ENCODE assay signal across 8 mouse cellular contexts in the genomic region with DNA sequence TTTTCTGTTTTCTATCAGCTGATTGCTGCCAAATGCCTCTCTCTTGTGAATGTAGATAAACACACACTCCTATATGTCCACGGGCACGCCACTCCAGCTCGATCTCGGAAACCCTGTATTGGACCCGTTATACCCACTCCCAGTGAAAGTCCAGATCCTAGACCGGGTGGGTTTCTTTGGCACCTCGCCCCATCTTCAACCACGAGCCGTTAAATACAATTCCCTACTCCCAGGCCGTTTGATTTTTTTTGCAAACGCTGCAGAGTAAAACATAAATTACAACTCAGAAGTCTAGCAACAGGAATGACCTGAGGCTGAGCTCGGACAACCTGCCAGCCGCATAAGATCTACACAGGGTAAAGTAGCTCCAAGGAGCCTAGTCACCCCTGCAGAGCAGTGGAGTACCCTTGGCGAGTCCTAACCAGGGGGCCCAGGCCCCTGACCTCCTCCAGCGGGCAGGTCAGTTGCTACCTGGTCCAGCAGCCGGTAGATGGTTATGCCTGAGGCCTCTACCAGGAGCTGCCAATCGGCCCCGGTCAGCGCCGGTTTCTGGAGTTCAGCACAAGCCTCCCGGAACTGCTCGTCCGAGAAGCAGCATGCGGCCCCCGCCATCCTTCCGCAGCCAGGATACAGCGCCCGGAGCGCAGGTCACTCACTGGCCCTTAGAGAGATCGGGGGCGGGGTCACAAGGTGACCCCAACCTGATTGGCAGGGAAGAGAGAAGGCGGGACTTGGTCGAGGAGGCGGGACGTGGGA. TPM values are rescaled to one million over a fixed set of nuclear protein-coding genes. Genes with fewer than 3 reads are reported as not detected.
DNase-seq lines count a peak whose midpoint lies in the region; ATAC-seq lines count a peak whose summit lies in the region.

A gene (minus strand): TSS at position 664 of the 756 bp plus-strand sequence.

- 7% methylated on average over 35 of the region's 35 CpGs for WGBS in intestine, embryonic 16.5 days
- WGBS in limb, embryonic 15.5 days = 8% methylated on average over 35 of the region's 35 CpGs
- WGBS in midbrain, embryonic 16.5 days = 14% methylated on average over 35 of the region's 35 CpGs

- peak within 1 kb of the TSS; percentile 63 for H3K27ac ChIP-seq in intestine, embryonic 16.5 days (ENCODE audit: low read length)
- peak within 1 kb of the TSS; percentile 47; the same call in 1 of the 2 replicates for H3K27ac ChIP-seq in limb, embryonic 15.5 days
- no peak within 1 kb of the TSS for H3K27ac ChIP-seq in midbrain, embryonic 16.5 days (ENCODE audit: low read length)

- no peaks in the 10 kb centered on the region for H3K27me3 ChIP-seq in intestine, embryonic 16.5 days (replicated peaks; ENCODE audit: control insufficient read depth, insufficient read depth, low read length)
- no peaks in the 10 kb centered on the region for H3K27me3 ChIP-seq in limb, embryonic 15.5 days
- H3K27me3 ChIP-seq in midbrain, embryonic 16.5 days (ENCODE audit: control insufficient read depth, insufficient read depth, low read depth, low read length) = no peaks in the 10 kb centered on the region

- peak; percentile 98 for ATAC-seq in intestine, embryonic 16.5 days
- ATAC-seq in limb, embryonic 15.5 days (ENCODE audit: insufficient number of reproducible peaks, low FRiP score, low TSS enrichment, low read depth) = peak; percentile 81
- peak; percentile 58; the same call in 1 of the 2 replicates for ATAC-seq in midbrain, embryonic 16.5 days

- H3K4me1 ChIP-seq in intestine, embryonic 16.5 days (ENCODE audit: control insufficient read depth, insufficient read depth, low read length) = peaks cover 10% of the 10 kb centered on the region
- H3K4me1 ChIP-seq in limb, embryonic 15.5 days = peaks cover 8% of the 10 kb centered on the region; the same call in 1 of the 2 replicates
- peaks cover 5% of the 10 kb centered on the region; the same call in 1 of the 2 replicates for H3K4me1 ChIP-seq in midbrain, embryonic 16.5 days (ENCODE audit: control insufficient read depth, insufficient read depth, low read length)

- H3K4me2 ChIP-seq in intestine, embryonic 16.5 days (ENCODE audit: low read depth, low read length) = peak within 1 kb of the TSS; percentile 70
- H3K4me2 ChIP-seq in limb, embryonic 15.5 days = peak within 1 kb of the TSS; percentile 76
- H3K4me2 ChIP-seq in midbrain, embryonic 16.5 days (ENCODE audit: low read length) = peak within 1 kb of the TSS; percentile 68

- no peaks in the 10 kb centered on the region for H3K36me3 ChIP-seq in intestine, embryonic 16.5 days (ENCODE audit: control insufficient read depth, insufficient read depth, low read length)
- no peaks in the 10 kb centered on the region for H3K36me3 ChIP-seq in limb, embryonic 15.5 days
- H3K36me3 ChIP-seq in midbrain, embryonic 16.5 days (ENCODE audit: control insufficient read depth, insufficient read depth, low read length) = no peaks in the 10 kb centered on the region

- DNase-seq in 3134 (ENCODE audit: extremely low read depth, insufficient read length, low spot score) = peak; percentile 94
- DNase-seq in adrenal gland, adult 8-10 months = peak; percentile 82
- peak; percentile 82 for DNase-seq in embryo, embryonic 11.5 days (ENCODE audit: low read depth, low spot score)
- DNase-seq in gonadal fat pad, adult 2 months (ENCODE audit: low read depth) = no peak
- DNase-seq in spleen, postnatal 14 days (ENCODE audit: low spot score in 2 of 2) = peak; percentile 59 to 68

- H3K4me3 ChIP-seq in intestine, embryonic 16.5 days (ENCODE audit: low read length) = peak within 1 kb of the TSS; percentile 76
- H3K4me3 ChIP-seq in limb, embryonic 15.5 days = peak within 1 kb of the TSS; percentile 54
- peak within 1 kb of the TSS; percentile 45 for H3K4me3 ChIP-seq in midbrain, embryonic 16.5 days (ENCODE audit: low read depth, low read length)

- H3K9me3 ChIP-seq in intestine, embryonic 16.5 days (ENCODE audit: control insufficient read depth, low read length) = no peaks in the 10 kb centered on the region
- no peaks in the 10 kb centered on the region for H3K9me3 ChIP-seq in limb, embryonic 15.5 days
- no peaks in the 10 kb centered on the region for H3K9me3 ChIP-seq in midbrain, embryonic 16.5 days (replicated peaks; ENCODE audit: control insufficient read depth, low read length, poor library complexity, severe bottlenecking)

- peak within 1 kb of the TSS; percentile 76 for H3K9ac ChIP-seq in intestine, embryonic 16.5 days (ENCODE audit: low read depth, low read length)
- peak within 1 kb of the TSS; percentile 54 for H3K9ac ChIP-seq in limb, embryonic 15.5 days
- H3K9ac ChIP-seq in midbrain, embryonic 16.5 days (ENCODE audit: low read depth, low read length) = peak within 1 kb of the TSS; percentile 62

RNA-seq across cellular contexts. Expression of the gene that starts here (rescaled TPM):
- total RNA-seq in adrenal gland, adult 8-10 months (2022) = 1 to 10 TPM; 8.0 to 9.5 (median 8.6) TPM
- polyA plus RNA-seq in gonadal fat pad, adult 2 months (2012; rRNA removed) = 12.9 and 23.3 TPM in 2 replicates
- 24.5 and 25.4 TPM in 2 replicates for polyA plus RNA-seq in intestine, embryonic 16.5 days (2015; fragmentation: Nextera tagmentation; extraction: Ambion mirVana)
- 4.0 and 4.7 TPM in 2 replicates for polyA plus RNA-seq in limb, embryonic 15.5 days (2015; fragmentation: Nextera tagmentation; extraction: Ambion mirVana)
- 0.87 and 0.88 TPM in 2 replicates for polyA plus RNA-seq in midbrain, embryonic 16.5 days (2015; fragmentation: Nextera tagmentation; extraction: Ambion mirVana)

Comparison
In these comparisons a context has a peak if more than half of its experiments do, and no peak if none do; other contexts are left out.
1. Peak in ATAC-seq, H3K4me3 ChIP-seq, H3K9ac ChIP-seq and H3K4me2 ChIP-seq in midbrain, embryonic 16.5 days; RNA of the gene not detected or under 1 TPM.